Mouse (Mus musculus): ENCODE measurements around the gene Itga2b. TPM values are rescaled to one million over a fixed set of nuclear protein-coding genes. Genes with fewer than 3 reads are reported as not detected.

The Itga2b gene
- total RNA-seq, 2 experiments from 2014 or later, result 16.0 to 17.9 TPM

DNA sequence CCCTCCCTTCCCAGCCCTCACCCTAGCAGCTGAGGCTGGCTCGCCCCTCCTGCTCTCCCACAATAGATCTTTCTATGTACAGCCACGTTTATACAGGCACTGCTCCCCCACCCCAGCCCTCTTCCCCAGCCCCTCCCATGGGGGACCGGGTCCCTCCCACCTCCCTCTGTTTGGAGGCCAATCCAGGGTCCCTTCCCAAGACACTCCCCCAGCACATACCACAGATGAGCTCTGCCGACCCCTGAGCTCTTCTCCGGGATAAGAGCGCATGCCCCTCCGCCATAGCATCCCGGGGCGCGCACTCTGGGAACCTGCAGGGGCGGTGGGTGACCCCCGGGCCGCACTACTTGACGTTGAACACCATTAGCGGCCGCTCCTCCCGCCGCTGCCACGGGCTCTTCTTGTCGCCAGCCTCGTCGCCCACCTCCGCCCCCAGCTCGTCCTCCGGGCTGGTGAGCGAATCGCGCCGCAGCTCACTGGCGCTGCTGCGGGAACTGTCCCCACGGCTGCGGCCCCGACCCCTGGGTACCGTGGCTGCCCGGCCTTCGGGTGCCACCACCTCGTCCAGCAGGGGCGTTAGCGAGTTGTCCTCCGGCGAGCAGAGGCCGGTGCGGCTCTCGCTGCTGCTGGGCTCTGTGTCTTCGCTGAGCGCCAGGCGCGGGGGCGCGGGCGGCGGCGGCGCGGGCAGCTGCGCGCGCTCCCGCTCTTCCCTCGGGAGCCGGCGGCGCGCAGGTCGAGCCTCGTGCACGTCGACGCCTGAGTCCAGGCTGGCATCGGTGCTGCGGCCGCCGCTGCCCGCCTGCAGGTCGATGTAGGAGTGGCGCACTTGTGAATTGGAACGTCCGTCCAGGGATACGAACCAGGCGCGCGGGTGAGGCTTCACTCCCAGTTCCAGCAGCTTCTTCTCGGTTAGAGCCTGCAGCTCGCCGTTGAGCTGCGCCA is 32.5 kb downstream of the Itga2b start:
- ATAC-seq (ENCODE audit: poor library complexity, severe bottlenecking), result peak; percentile 43; the same call in 1 of the 2 replicates

DNA sequence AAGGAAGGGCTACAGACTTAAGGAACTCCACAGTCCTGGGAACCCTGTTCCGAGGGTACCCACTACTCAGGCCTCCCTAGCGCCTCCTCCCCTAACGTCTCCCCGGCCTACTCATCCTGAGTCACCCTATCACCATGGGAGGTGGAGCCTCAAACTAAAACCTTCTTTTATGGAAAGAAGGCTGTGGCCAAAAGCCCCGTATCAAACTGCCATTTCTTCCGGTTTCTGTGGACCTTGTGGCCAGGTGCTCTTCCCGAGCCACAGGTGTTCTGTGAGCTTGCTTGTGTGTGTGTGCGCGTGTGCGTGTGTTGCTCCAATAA is 33.5 kb downstream of the Itga2b start:
- ATAC-seq (ENCODE audit: poor library complexity, severe bottlenecking), result no peak

DNA sequence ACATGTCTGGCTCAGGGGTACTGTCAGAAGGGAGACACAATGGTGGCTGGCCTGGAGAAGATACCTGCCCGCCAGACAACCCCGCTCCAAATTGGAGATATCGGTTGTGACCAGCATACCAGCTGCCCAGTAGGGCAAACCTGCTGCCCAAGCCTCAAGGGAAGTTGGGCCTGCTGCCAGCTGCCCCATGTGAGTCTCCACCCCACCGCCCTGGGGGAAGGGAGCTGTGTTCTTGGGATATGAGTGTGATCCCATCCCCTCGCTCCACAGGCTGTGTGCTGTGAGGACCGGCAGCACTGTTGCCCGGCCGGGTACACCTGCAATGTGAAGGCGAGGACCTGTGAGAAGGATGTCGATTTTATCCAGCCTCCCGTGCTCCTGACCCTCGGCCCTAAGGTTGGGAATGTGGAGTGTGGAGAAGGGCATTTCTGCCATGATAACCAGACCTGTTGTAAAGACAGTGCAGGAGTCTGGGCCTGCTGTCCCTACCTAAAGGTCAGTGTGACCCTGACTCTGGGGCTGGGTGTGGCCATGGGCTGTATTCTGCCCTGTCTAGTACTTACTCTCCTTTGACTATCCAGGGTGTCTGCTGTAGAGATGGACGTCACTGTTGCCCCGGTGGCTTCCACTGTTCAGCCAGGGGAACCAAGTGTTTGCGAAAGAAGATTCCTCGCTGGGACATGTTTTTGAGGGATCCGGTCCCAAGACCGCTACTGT is 34.0 kb downstream of the Itga2b start:
- ATAC-seq (ENCODE audit: poor library complexity, severe bottlenecking), result no peak

DNA sequence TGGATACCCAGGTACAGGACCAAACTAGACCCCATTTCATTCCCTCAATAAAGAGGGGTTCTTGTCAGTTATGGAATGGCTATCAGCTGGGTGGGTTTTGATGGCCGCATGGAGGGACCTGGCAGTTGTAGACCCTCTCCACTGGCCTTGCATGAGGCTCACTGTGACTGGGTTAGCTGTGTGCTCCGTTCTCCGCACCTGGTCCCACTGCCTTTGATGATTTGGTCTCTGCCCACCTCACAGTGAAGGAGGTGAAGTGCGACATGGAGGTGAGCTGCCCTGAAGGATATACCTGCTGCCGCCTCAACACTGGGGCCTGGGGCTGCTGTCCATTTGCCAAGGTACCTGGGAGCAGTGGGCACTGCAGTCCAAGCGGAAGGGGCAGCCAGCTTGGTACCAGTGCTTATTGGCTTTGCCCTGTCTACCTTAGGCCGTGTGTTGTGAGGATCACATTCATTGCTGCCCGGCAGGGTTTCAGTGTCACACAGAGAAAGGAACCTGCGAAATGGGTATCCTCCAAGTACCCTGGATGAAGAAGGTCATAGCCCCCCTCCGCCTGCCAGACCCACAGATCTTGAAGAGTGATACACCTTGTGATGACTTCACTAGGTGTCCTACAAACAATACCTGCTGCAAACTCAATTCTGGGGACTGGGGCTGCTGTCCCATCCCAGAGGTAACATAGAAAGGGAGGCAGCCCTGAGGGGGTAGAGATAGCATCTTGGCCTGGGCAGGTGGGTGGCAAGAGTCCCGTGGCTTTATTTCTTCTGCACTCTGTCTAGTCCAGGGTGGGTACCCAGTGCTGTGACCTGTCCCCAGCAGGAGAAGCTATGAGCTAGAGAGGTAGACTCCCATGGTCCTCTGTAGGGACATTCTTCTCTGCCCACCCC is 34.9 kb downstream of the Itga2b start:
- ATAC-seq (ENCODE audit: poor library complexity, severe bottlenecking), result no peak

DNA sequence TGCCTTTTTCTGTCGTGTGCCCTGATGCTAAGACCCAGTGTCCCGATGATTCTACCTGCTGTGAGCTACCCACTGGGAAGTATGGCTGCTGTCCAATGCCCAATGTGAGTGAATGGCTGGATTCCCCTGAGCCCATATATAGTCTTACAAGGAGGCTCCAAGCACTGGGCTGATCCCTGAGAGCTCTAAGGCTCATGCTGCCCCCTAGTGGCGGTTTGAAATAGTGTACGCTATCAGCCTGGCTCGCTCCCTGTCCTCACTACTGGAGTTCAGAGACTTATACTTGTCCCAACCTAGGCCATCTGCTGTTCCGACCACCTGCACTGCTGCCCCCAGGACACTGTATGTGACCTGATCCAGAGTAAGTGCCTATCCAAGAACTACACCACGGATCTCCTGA is 35.5 kb downstream of the Itga2b start:
- peak; percentile 31; the same call in 1 of the 2 replicates for ATAC-seq (ENCODE audit: poor library complexity, severe bottlenecking)

DNA sequence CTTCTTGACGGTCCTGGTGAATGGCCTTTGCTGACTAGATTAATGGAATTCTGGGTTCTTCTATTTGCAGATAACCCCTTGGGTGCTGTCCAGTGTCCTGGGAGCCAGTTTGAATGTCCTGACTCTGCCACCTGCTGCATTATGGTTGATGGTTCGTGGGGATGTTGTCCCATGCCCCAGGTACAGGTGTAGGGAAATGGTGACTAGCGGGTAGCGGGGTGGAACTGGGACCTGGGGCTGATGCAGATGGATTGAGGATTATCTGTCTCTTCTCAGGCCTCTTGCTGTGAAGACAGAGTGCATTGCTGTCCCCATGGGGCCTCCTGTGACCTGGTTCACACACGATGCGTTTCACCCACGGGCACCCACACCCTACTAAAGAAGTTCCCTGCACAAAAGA is 36.1 kb downstream of the Itga2b start:
- ATAC-seq (ENCODE audit: poor library complexity, severe bottlenecking), result no peak

DNA sequence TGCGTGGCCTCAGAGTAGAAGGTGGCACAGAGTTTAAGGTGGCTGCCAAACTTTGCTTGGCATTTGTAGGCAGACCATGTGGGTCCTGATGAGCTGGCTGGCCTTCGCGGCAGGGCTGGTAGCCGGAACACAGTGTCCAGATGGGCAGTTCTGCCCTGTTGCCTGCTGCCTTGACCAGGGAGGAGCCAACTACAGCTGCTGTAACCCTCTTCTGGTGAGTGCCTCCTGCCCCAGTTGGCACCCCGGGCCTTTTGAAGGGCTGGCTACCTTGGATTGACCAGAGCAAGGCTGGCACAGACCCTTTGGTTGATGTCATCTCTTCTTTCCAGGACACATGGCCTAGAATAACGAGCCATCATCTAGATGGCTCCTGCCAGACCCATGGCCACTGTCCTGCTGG is 37.0 kb downstream of the Itga2b start:
- no peak for ATAC-seq (ENCODE audit: poor library complexity, severe bottlenecking)

DNA sequence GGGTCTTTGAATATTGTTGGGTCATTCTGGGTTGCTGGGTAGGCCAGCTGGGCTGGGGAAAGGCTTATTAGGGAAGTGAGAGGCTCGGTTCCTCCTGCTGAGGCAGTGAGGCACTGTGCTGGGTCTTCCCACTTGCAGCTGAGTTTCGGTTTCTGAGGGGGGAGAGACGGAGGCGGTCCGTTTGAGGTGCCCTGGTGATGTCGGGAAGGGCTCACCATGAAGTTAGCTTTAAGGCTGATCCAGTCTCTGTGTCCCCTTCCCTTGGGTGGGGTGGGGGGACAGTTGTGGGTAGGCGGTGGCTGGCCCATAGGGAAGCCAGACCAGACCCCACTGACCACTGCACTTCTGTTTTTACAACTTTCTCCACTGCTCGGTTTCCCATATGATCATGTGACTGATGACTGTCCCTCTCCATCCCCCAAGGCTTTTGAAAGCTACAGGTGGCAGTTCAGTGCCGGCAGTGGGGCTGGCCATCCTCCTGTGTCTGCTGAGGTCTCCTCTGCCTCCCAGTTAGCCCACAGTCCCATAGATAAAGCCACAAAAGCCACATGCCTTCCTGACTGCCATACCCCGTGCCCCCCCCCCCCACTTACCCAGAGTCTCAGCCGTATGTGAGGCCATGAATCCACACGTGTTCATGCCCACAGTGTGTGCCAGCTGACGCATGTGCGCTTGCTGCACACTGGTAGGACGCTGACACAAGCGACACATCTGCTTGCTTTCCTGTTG is 37.6 kb downstream of the Itga2b start:
- ATAC-seq (ENCODE audit: poor library complexity, severe bottlenecking), result peak; percentile 57

DNA sequence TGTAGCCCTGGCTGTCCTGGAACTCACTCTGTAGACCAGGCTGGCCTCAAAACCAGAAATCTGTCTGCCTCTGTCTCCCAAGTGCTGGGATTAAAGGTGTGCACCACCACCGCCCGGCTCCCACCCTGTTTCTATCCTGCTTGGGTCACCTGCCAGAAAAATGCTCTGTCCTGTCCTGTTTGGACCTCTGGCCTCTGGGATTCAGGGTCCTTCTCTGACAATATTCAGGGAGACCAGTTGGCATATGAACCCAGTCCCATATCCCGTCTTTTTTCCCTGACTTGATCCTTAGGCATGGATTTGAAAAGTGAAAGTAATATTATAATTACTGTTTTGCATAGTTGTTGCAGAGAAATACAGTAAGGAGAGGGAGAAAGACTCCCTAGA is 38.2 kb downstream of the Itga2b start:
- ATAC-seq (ENCODE audit: poor library complexity, severe bottlenecking), result no peak

DNA sequence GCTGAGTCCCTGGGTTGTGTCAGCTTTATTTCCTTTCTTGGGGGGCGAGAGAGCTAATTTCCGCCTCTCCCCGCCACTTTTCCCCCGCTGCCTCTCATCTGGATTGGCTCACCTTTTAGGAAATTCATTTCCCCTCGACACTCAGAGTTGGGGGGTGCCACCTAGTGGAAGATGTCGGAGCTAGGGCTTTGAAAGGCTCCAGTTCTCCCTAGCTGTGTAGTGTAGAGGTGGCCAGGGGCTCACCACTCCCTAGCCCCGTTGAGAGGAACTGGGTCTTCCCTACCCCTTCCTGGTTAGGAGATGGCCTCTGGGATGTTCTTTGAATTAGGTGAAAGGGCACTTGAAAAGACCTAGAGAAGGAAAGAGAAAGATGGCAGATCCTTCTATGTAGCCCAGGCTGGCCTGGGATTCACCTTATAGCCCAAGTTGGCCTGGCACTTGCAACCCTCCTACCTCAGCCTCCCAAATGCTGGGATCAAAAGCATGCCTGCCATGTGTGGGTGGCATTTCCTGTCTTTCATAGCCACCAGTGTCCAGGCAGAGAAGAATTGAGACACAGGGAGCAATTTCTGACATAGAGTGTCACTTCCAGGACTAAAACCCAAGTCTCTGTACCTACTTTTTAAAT is 38.8 kb downstream of the Itga2b start:
- ATAC-seq (ENCODE audit: poor library complexity, severe bottlenecking), result peak; percentile 17; the same call in 1 of the 2 replicates

DNA sequence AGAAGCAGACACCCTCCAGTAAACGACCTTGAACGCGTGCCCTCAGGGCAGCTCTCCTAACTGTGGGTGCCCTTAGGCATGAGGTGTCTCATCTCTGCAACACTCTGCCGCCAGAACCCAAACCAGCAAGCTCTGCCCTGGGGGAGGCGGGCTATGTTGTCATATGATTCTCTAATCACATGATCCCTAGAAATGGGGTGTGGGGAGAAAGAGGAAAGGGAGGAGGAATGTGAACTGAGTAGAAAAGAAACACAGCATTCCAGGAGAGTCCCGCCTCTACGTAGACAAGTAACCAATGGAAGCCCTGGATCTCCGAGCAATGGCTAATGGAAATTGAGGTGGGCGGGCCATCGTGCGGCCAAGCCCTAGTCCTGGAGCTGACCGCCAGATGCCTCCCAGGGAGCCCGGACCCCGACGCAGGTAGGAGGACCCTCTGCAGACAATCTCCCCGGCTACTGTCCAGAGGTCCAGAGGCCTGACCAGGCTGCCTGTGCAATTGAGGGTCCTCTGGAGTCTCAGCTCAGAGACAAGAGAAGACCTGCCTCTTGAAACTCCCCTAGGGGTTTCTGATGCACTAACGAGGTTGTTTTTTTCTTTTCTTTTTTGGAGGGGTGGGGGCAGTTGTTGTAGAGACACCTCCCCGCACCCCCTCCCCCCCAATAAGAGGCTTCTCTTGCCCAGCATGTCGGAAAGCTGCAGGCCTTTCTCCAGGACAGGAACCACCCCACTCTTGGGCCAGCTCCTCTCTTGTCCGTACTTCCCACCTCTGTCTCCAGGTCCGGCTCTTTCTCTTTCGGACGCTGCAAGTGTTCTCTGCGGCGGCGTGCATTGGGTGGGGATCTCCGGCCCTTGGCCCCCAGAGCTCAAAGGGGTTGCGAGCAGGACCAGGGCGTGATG is 39.6 kb downstream of the Itga2b start, which contains the start of gene Grn:
Gene Grn, plus strand, starts transcription at position 195 of the 897 bp plus-strand sequence.
- ATAC-seq (ENCODE audit: poor library complexity, severe bottlenecking), result peak; percentile 65

DNA sequence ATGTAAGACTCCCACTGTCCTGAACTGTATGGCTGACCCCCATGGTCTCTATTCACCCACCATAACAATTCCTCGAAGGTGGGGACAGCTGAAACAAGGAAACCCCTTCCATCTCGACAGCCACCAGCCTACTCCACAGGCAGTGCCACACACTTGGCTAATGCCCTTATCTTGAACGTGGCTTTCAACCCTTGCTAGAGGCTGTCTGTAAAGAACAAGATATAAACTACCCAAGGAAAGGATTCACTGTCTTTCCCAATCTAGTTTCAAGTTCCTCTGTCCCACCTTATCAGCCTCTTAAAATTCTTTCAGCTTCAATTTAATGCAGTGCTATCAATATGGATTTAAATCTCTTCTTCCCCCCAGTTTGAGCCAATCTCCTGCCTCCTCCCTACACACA is 40.4 kb downstream of the Itga2b start:
- no peak for ATAC-seq (ENCODE audit: poor library complexity, severe bottlenecking)

DNA sequence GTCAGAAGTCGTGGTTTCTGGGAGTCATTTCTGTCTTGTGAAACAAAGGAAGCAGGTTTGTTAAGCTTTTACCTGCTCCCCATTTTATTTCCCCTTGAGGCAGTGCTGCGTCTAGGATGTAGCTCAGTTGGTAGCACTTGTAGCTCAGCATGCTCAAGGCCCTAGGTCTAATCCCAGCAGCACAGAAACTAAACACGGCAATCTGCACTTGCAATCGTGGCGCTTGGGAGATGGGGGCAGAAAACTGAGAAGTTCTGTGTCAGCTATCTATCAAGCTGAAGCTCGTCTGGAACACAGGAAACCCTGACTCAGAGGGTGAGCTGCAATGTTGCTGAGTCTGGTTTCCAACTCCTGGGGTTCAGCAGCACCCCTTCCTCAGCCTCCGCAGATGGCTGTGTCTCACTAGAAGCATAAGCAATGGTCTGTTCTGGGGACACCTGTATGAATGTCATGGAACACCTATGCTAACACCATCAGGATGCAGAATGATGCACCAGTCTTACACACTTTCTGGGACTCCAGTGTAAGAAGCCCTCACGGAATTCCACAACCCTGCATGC is 40.9 kb downstream of the Itga2b start:
- ATAC-seq (ENCODE audit: poor library complexity, severe bottlenecking), result 0 out of 2 replicates have a peak, but pooled peaks have one; percentile 14

DNA sequence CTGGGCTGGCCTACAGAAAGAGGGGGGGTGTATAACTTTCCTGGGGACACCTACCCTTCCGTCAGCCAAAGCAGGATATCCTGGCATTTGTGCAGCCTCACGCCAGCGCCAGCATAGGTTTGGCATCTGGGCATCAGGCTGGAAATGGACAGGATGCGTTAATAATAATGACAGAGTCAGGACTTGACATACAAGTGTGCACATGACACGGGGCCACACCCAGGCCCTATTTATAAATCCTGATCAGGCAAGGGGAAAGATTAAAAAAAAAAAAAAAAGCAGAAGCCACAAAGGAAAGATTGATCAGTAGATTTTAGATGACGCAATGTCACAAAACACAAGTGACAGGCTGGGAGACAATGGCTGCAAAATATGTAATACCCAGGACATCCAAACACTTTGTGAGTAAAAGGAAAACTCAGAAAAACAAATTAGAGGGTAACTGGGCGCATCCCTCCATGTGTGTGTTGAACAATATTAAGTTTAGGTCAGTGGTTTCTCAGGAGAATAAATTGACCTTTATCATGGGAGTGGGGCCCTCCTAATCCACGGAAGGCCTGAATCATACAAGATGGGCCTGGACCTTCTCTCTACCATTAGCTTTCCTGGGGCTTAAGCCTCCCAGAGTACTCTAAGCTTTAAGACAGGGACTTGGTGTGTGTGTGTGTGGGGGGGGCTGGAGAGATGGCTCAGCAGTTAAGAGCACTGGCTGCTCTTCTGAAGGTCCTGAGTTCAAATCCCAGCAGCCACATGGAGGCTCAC is 44.2 kb downstream of the Itga2b start:
- ATAC-seq (ENCODE audit: poor library complexity, severe bottlenecking), result 0 out of 2 replicates have a peak, but pooled peaks have one; percentile 7

DNA sequence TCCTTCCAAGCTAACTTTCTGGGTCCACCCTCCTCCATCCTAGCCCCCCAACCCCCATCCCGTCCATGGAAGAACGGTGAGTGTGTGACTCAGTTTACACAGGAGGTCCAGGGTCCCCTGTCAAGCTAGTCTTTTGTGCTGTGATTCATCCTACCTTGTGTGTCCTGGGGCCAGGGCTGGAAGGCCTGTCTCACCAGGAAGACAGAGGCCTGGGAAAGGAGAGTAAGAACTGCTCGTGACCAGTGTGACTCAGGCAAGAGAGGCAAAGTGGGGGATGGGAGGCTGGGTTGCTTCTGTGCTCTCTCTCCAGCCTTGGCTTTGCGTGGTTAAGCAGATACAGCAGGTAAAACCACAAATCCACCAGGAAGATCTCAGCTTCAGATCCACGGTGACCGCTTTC is 45.3 kb downstream of the Itga2b start:
- no peak for ATAC-seq (ENCODE audit: poor library complexity, severe bottlenecking)

DNA sequence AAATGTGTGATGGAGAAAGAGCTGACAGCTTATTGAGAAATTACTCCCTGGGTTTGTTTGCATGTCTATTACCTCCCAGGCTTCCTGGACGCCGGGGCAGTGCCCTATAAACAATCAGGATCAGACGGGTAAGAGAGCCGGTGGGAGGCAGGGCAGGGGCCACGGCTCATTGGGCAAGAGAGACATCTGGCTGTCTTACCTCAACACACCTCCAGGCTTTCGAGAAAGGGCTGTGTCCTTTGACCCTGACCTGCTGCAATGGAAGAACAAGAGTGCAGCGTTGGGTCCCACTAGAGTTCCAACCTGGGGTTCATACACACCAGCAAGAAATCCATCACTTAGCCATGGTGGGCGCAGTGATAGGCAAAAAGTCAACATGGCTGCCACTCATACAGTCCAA is 48.4 kb downstream of the Itga2b start:
- ATAC-seq (ENCODE audit: poor library complexity, severe bottlenecking), result no peak

DNA sequence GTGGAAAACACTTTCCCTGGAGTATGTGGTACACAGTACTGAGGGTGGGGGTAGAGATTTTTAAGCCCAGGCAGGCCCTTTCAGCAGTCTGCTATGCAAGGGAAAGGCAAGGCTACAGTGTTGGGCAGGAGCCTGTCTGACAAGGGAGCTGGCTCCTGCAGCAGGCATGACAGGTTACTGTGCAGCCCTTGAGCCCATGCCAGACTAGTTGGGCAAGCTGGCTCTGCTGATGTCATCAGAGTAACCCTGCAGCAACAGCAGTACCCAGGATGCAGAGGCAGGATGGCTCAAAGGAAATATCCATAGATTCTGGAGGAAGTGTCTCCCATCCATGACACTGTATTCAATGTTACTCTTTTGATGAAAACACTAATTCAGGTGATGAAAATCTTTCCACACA is 51.0 kb downstream of the Itga2b start:
- no peak for ATAC-seq (ENCODE audit: poor library complexity, severe bottlenecking)

DNA sequence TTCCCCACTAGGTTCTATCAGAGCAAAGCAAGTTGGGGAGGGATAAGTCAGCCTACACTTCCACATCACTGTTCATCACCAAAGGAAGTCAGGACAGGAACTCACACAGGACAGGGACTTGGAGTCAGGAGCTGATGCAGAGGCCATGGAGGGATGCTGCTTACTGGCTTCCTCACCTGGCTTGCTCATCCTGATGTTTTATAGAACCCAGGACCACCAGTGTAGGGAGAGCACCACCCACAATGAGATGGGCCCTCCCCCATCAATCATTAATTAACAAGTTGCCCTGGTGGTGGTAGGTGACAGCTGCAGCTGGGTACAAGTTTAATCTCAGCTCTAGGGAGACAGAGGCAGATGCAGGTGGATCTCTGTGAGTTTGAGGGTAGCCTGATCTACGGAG is 52.8 kb downstream of the Itga2b start:
- no peak for ATAC-seq (ENCODE audit: poor library complexity, severe bottlenecking)

Measured in megakaryocyte, adult 5-6 weeks (primary cell).